Mouse (Mus musculus): ENCODE results near the gene Tmem135. TPM values are rescaled to one million over a fixed set of nuclear protein-coding genes. Genes with fewer than 3 reads are reported as not detected.
A peak's percentile ranks its signal among the peaks of the same experiment; 100 is the strongest.

The Tmem135 gene
- 48.2 to 51.9 TPM (median 50.7 TPM) in 3 replicates for total RNA-seq (2017)

- ATAC-seq (replicated peaks; ENCODE audit: insufficient number of reproducible peaks, low FRiP score, low TSS enrichment, poor library complexity, severe bottlenecking): peak; percentile 66
Measured at GRCm38 (mm10) chr7:89404081-89404733, at the start of gene Tmem135, which contains the start of gene Fzd4. Tmem135 (minus strand) TSS chr7:89404222. Fzd4 (plus strand) TSS chr7:89404355.

- no peak for ATAC-seq (replicated peaks; ENCODE audit: insufficient number of reproducible peaks, low FRiP score, low TSS enrichment, poor library complexity, severe bottlenecking)
Measured at GRCm38 (mm10) chr7:89450312-89450711, 46.3 kb upstream of the Tmem135 start.

- peak; percentile 89 for ATAC-seq (replicated peaks; ENCODE audit: insufficient number of reproducible peaks, low FRiP score, low TSS enrichment, poor library complexity, severe bottlenecking)
Measured at GRCm38 (mm10) chr7:89445137-89445536, 41.1 kb upstream of the Tmem135 start.

- no peak for ATAC-seq (replicated peaks; ENCODE audit: insufficient number of reproducible peaks, low FRiP score, low TSS enrichment, poor library complexity, severe bottlenecking)
Measured at GRCm38 (mm10) chr7:89442242-89442641, 38.2 kb upstream of the Tmem135 start.

GRCm38 (mm10) chr7:89441291-89441690, 37.3 kb upstream of the Tmem135 start:
- no peak for ATAC-seq (replicated peaks; ENCODE audit: insufficient number of reproducible peaks, low FRiP score, low TSS enrichment, poor library complexity, severe bottlenecking)

GRCm38 (mm10) chr7:89437589-89437988, 33.6 kb upstream of the Tmem135 start:
- ATAC-seq (replicated peaks; ENCODE audit: insufficient number of reproducible peaks, low FRiP score, low TSS enrichment, poor library complexity, severe bottlenecking): peak; percentile 56; the same call in 1 of the 2 replicates

GRCm38 (mm10) chr7:89436404-89436803, 32.4 kb upstream of the Tmem135 start:
- no peak for ATAC-seq (replicated peaks; ENCODE audit: insufficient number of reproducible peaks, low FRiP score, low TSS enrichment, poor library complexity, severe bottlenecking)

- no peak for ATAC-seq (replicated peaks; ENCODE audit: insufficient number of reproducible peaks, low FRiP score, low TSS enrichment, poor library complexity, severe bottlenecking)
Measured at GRCm38 (mm10) chr7:89433893-89434616, 30.0 kb upstream of the Tmem135 start.

GRCm38 (mm10) chr7:89433193-89433892, 29.3 kb upstream of the Tmem135 start:
- ATAC-seq (replicated peaks; ENCODE audit: insufficient number of reproducible peaks, low FRiP score, low TSS enrichment, poor library complexity, severe bottlenecking): no peak

GRCm38 (mm10) chr7:89431185-89431584, 27.2 kb upstream of the Tmem135 start:
- no peak for ATAC-seq (replicated peaks; ENCODE audit: insufficient number of reproducible peaks, low FRiP score, low TSS enrichment, poor library complexity, severe bottlenecking)

- no peak for ATAC-seq (replicated peaks; ENCODE audit: insufficient number of reproducible peaks, low FRiP score, low TSS enrichment, poor library complexity, severe bottlenecking)
Measured at GRCm38 (mm10) chr7:89429326-89429725, 25.3 kb upstream of the Tmem135 start.

GRCm38 (mm10) chr7:89428804-89429203, 24.8 kb upstream of the Tmem135 start:
- no peak for ATAC-seq (replicated peaks; ENCODE audit: insufficient number of reproducible peaks, low FRiP score, low TSS enrichment, poor library complexity, severe bottlenecking)

GRCm38 (mm10) chr7:89427101-89427500, 23.1 kb upstream of the Tmem135 start:
- no peak for ATAC-seq (replicated peaks; ENCODE audit: insufficient number of reproducible peaks, low FRiP score, low TSS enrichment, poor library complexity, severe bottlenecking)

GRCm38 (mm10) chr7:89425803-89426725, 22.0 kb upstream of the Tmem135 start:
- no peak for ATAC-seq (replicated peaks; ENCODE audit: insufficient number of reproducible peaks, low FRiP score, low TSS enrichment, poor library complexity, severe bottlenecking)

GRCm38 (mm10) chr7:89424659-89425058, 20.6 kb upstream of the Tmem135 start:
- no peak for ATAC-seq (replicated peaks; ENCODE audit: insufficient number of reproducible peaks, low FRiP score, low TSS enrichment, poor library complexity, severe bottlenecking)

- ATAC-seq (replicated peaks; ENCODE audit: insufficient number of reproducible peaks, low FRiP score, low TSS enrichment, poor library complexity, severe bottlenecking): no peak
Measured at GRCm38 (mm10) chr7:89423688-89424255, 19.8 kb upstream of the Tmem135 start.

GRCm38 (mm10) chr7:89423194-89423593, 19.2 kb upstream of the Tmem135 start:
- ATAC-seq (replicated peaks; ENCODE audit: insufficient number of reproducible peaks, low FRiP score, low TSS enrichment, poor library complexity, severe bottlenecking): no peak

GRCm38 (mm10) chr7:89422650-89423049, 18.6 kb upstream of the Tmem135 start:
- no peak for ATAC-seq (replicated peaks; ENCODE audit: insufficient number of reproducible peaks, low FRiP score, low TSS enrichment, poor library complexity, severe bottlenecking)

All from monocyte, adult 5-6 weeks (primary cell).